In genomic region chr7:73375257-73376100, GRCm38 (mm10) we compare ENCODE assay signal across 8 mouse cellular contexts. TPM values are rescaled to one million over a fixed set of nuclear protein-coding genes. Genes with fewer than 3 reads are reported as not detected.
A peak's percentile ranks its signal among the peaks of the same experiment; 100 is the strongest.
DNase-seq lines count a peak whose midpoint lies in the region; ATAC-seq and TF ChIP-seq lines count a peak whose summit lies in the region.

TSS of gene Rgma (plus strand) at chr7:73375509.

- H3K9ac ChIP-seq in ES-Bruce4 (ENCODE audit: low read depth, poor library complexity, severe bottlenecking): peak within 1 kb of the TSS; percentile 68
- H3K9ac ChIP-seq in forebrain, embryonic 13.5 days: peak within 1 kb of the TSS; percentile 91
- peak within 1 kb of the TSS; percentile 54 for H3K9ac ChIP-seq in heart, postnatal 0 days (replicated peaks; ENCODE audit: low read depth, low read length)
- peak within 1 kb of the TSS; percentile 57 for H3K9ac ChIP-seq in lung, embryonic 14.5 days

- TF ChIP-seq POLR2A in ES-Bruce4 (IDR thresholded peaks at IDR 0.05; ENCODE audit: insufficient read depth, low read length): no peak

- H3K36me3 ChIP-seq in ES-Bruce4 (ENCODE audit: control insufficient read depth, insufficient read depth, low read length, poor library complexity, severe bottlenecking): no peaks in the 10 kb centered on the region
- H3K36me3 ChIP-seq in forebrain, embryonic 13.5 days (ENCODE audit: poor library complexity, severe bottlenecking): no peaks in the 10 kb centered on the region
- H3K36me3 ChIP-seq in heart, postnatal 0 days (replicated peaks; ENCODE audit: control insufficient read depth, insufficient read depth, low read length): no peaks in the 10 kb centered on the region
- H3K36me3 ChIP-seq in lung, embryonic 14.5 days (ENCODE audit: insufficient read depth): no peaks in the 10 kb centered on the region

- no peak for TF ChIP-seq CTCF in ES-Bruce4 (IDR thresholded peaks at IDR 0.05; ENCODE audit: low read depth, low read length)
- TF ChIP-seq CTCF in heart, postnatal 0 days (IDR thresholded peaks at IDR 0.05; ENCODE audit: low read depth): no peak
- no peak for TF ChIP-seq CTCF in lung, embryonic 14.5 days (IDR thresholded peaks at IDR 0.05; ENCODE audit: low read depth)

- H3K27ac ChIP-seq in ES-Bruce4 (ENCODE audit: insufficient read depth, low read length): no peak within 1 kb of the TSS
- peak within 1 kb of the TSS; percentile 93 for H3K27ac ChIP-seq in forebrain, embryonic 13.5 days
- H3K27ac ChIP-seq in heart, postnatal 0 days (ENCODE audit: low read depth): 0 out of 2 replicates have a peak within 1 kb of the TSS, but pooled peaks have one; percentile 40
- H3K27ac ChIP-seq in lung, embryonic 14.5 days (ENCODE audit: low read depth): peak within 1 kb of the TSS; percentile 58

- peaks cover 26% of the 10 kb centered on the region for H3K27me3 ChIP-seq in ES-Bruce4 (ENCODE audit: control insufficient read depth, insufficient read depth, low read length, poor library complexity, severe bottlenecking)
- H3K27me3 ChIP-seq in forebrain, embryonic 13.5 days: peaks cover 13% of the 10 kb centered on the region; the same call in 1 of the 2 replicates
- H3K27me3 ChIP-seq in heart, postnatal 0 days (ENCODE audit: control insufficient read depth, insufficient read depth, low read length): peaks cover 44% of the 10 kb centered on the region
- peaks cover 17% of the 10 kb centered on the region; the same call in 1 of the 2 replicates for H3K27me3 ChIP-seq in lung, embryonic 14.5 days (ENCODE audit: insufficient read depth, low read length)

- no peaks in the 10 kb centered on the region for H3K4me1 ChIP-seq in ES-Bruce4 (ENCODE audit: control insufficient read depth, insufficient read depth, low read length)
- H3K4me1 ChIP-seq in forebrain, embryonic 13.5 days: peaks cover 62% of the 10 kb centered on the region
- H3K4me1 ChIP-seq in heart, postnatal 0 days (ENCODE audit: control insufficient read depth, insufficient read depth): peaks cover 12% of the 10 kb centered on the region
- peaks cover 10% of the 10 kb centered on the region for H3K4me1 ChIP-seq in lung, embryonic 14.5 days (ENCODE audit: insufficient read depth)

- H3K4me2 ChIP-seq in forebrain, embryonic 13.5 days: peak within 1 kb of the TSS; percentile 91
- peak within 1 kb of the TSS; percentile 97 for H3K4me2 ChIP-seq in heart, postnatal 0 days (ENCODE audit: low read depth, low read length)
- peak within 1 kb of the TSS; percentile 99 for H3K4me2 ChIP-seq in lung, embryonic 14.5 days

- DNase-seq in adrenal gland, postnatal 14 days: peak; percentile 63
- DNase-seq in heart, postnatal 0 days (ENCODE audit: low spot score): peak; percentile 51
- peak in 1 of 2 experiments; percentile 52 for DNase-seq in layer of hippocampus, adult 18-20 months (ENCODE audit: low spot score in 2 of 2)
- peak; percentile 73 for DNase-seq in lung, embryonic 14.5 days
- DNase-seq in right cerebral cortex, postnatal 14 days: peak; percentile 67
- DNase-seq in c-Kit-positive CD71-positive TER-119-positive erythroid progenitor cells, embryonic 14.5 days (ENCODE audit: low spot score): no peak

- peaks cover 13% of the 10 kb centered on the region for H3K9me3 ChIP-seq in ES-Bruce4 (replicated peaks; ENCODE audit: control insufficient read depth, insufficient read depth, low read length, poor library complexity, severe bottlenecking)
- H3K9me3 ChIP-seq in forebrain, embryonic 13.5 days (replicated peaks): no peaks in the 10 kb centered on the region
- no peaks in the 10 kb centered on the region for H3K9me3 ChIP-seq in heart, postnatal 0 days (replicated peaks; ENCODE audit: control insufficient read depth, low read length)
- no peaks in the 10 kb centered on the region for H3K9me3 ChIP-seq in lung, embryonic 14.5 days (ENCODE audit: low read depth, low read length)

- peak; percentile 84 for ATAC-seq in forebrain, embryonic 13.5 days
- peak; percentile 72 for ATAC-seq in heart, postnatal 0 days (ENCODE audit: insufficient read depth, low read depth)
- ATAC-seq in lung, embryonic 14.5 days (ENCODE audit: insufficient read depth): peak; percentile 78

- TF ChIP-seq EP300 in ES-Bruce4 (IDR thresholded peaks at IDR 0.05; ENCODE audit: insufficient read depth, low read depth, low read length): 0 out of 2 replicates have a peak, but pooled peaks have one; percentile 12
- TF ChIP-seq EP300 in heart, postnatal 0 days (IDR thresholded peaks at IDR 0.05; ENCODE audit: low read depth): no peak

- H3K4me3 ChIP-seq in ES-Bruce4 (ENCODE audit: low read depth, low read length): peak within 1 kb of the TSS; percentile 74
- peak within 1 kb of the TSS; percentile 78 for H3K4me3 ChIP-seq in forebrain, embryonic 13.5 days
- H3K4me3 ChIP-seq in heart, postnatal 0 days (ENCODE audit: low read depth, low read length): peak within 1 kb of the TSS; percentile 71
- H3K4me3 ChIP-seq in lung, embryonic 14.5 days (ENCODE audit: low read depth, low read length): peak within 1 kb of the TSS; percentile 70

- under 1% methylated on average over 71 of the region's 85 CpGs for WGBS in forebrain, embryonic 13.5 days
- WGBS in heart, postnatal 0 days: under 1% methylated on average over 67 of the region's 85 CpGs
- WGBS in lung, embryonic 14.5 days: under 1% methylated on average over 63 of the region's 85 CpGs

RNA-seq across cellular contexts. Expression of gene Rgma, which starts in this region (rescaled TPM):
- polyA plus RNA-seq in ES-Bruce4 (2011; ENCODE audit: insufficient read depth, insufficient read length, low read depth, missing spikeins): 5.5 and 5.8 TPM in 2 replicates
- 10.0 and 14.0 TPM in 2 replicates for total RNA-seq in adrenal gland, postnatal 14 days (2021)
- 24.7 and 27.6 TPM in 2 replicates for polyA plus RNA-seq in forebrain, embryonic 13.5 days (2015; fragmentation: Nextera tagmentation; extraction: Ambion mirVana)
- 9.2 and 10.2 TPM in 2 replicates for total RNA-seq in heart, postnatal 0 days (2014; rRNA removed; ENCODE audit: low replicate concordance)
- 2.7 TPM in 2 replicates for polyA plus RNA-seq in heart, postnatal 0 days (2015; fragmentation: Nextera tagmentation; extraction: Ambion mirVana)
- total RNA-seq in layer of hippocampus, adult 18-20 months (2021): 10 to 100 TPM; 49.3 to 56.0 TPM
- polyA plus RNA-seq in lung, embryonic 14.5 days (2014; fragmentation: Nextera tagmentation; extraction: Ambion mirVana): 19.0 and 22.8 TPM in 2 replicates
